Mouse (Mus musculus): Measurements from ENCODE around the gene Rgs18.

Gene Rgs18

DNA sequence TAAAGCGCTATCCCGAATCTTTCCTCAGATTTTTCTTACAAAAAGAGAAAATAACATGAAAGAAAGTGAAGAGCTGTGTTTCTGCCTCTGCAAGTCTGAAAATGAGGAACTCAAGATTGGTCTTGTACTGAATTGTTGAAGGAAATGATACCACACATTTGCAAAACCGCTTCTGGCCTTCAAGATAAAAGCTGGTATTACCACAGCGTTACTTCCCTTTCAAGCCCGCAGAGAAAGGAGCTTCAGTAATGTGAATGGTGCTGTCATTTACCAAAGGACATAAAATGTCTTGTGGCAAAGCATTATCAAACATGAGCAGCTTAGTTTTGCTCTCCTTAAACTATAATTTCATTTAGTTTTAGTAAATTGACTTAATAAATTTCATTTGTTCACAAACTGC is at the start of gene Rgs18:
TSS of gene Rgs18 (minus strand) at position 105 of the 400 bp plus-strand sequence.
- no peak for DNase-seq

DNA sequence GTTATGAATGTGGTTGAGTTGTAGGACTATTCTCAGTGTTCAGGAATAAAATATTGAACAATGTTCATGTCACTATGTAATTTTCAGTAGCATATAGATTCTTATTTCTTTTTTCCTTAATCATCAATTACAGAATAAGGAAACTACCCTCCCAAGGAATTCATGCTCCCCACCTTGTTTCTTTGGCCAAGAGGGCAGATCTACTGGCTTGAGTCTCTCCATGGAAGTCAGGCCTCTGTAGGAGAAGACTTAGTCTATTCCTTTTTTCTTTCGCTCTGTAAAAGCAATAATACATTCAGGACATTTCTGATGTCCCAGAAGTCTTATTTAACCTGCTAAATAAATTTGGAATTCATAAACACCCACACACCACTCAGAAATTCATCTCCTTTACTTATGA is 841 bp downstream of the Rgs18 start:
- no peak for DNase-seq

DNA sequence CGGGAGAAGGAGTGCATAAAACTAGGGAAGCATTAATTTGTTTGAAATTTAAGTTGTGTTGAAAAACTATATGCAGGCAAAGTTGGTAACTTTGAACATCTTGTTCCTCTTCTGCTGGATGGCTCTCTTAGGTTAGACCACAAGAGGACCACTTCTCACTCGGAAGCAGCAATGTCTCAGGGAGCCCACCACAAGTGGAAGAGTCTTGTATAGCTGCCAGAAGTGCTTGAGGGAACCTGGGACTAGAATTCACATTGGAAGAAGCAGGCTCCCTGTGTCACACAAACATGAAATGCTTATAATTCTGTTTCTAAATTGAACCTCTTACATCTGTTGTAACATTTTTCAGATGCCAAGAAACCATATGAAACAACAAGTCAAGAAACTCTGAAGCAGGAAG is 9.0 kb downstream of the Rgs18 start:
- DNase-seq: no peak

DNA sequence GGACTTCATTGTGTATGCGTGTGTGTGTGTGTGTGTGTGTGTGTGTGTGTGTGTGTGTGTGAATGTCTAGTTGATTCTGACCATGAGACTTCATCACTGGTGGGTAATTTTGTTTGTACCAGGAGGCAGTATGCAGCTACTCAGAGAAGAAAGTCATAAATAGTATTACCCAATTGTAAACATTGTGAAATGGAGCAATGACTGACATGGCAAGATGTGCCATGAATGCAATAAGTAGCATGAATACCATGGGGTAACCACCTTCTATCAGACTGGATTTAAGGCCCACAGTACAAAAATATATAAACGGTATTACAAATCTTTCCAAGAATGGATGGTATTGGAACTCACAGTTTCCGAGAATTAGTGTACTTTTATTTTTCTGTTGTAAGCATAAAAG is 14.4 kb downstream of the Rgs18 start:
- DNase-seq: no peak

DNA sequence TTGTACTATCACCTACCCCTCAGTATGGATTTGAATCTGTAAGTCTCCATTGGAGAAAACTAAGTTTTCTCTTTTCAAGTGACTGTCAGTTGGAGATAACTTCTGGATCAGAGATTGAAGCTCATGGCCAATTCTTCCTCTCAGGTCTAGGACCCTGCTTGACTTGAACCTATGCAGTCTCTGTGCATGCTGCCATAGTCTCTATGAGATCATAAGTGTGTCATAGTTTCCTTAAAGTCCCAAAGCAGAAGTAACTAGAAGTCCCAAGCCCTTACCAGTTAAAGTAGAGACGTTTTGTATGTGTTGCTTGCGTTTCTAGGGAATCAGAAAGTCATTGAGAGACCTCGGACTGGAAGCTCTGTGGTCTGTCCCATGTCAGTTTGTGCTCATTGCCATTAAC is 24.5 kb downstream of the Rgs18 start:
- no peak for DNase-seq

DNA sequence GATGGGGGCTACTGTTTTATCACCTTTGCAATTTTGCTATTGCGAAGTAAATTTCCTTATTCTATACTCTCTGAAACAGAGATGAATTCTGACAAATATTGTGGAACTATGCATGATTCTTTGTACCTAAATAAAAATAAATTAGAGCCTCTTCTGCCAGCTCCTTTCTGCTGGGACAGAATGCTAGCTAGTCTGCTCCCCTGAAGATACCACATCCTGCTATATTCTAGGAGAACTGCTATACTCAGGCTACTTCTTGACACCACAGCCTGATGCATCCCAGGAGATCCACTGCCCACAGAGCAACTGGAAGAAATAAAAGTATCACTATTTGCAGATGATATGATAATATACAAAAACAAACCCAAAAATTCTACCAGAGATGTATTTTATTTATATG is 29.1 kb downstream of the Rgs18 start:
- DNase-seq: no peak

DNA sequence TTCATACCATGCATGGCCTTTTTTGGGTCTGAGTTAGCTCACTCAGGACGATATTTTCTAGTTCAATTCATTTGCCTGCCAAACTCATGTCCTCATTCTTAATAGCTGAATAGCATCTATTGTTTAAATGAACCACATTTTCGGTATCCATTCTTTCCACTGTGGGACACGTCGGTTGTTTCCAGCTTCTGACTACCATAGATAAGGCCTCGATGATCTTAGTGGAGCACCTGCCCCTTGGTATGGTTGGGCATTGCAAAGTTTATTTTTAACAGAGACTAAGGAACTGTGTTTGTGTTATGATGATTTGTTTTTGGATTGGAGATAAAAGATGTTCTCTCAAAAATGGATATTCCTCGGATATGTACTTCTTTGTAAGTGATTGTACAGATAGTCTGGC is 37.5 kb downstream of the Rgs18 start:
- DNase-seq: no peak

DNA sequence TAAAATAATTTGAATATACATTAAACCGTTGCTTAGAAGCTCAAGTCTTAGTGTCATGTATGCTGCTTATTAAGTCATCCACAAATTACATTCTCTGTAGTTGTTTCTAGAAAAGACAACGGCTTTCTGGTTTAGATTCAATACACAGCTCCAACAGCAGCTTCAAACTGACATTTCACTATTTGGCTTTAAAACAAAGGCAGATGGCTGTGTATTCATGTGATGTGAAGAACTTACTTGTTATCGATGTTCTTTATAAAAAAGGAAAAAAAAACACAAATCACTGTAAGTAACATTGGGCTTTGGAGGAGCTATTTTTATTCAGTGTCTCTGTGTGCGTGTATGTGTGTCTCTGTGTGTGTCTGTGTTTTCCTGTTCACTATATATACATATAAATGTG is 54.5 kb downstream of the Rgs18 start:
- DNase-seq: no peak

DNA sequence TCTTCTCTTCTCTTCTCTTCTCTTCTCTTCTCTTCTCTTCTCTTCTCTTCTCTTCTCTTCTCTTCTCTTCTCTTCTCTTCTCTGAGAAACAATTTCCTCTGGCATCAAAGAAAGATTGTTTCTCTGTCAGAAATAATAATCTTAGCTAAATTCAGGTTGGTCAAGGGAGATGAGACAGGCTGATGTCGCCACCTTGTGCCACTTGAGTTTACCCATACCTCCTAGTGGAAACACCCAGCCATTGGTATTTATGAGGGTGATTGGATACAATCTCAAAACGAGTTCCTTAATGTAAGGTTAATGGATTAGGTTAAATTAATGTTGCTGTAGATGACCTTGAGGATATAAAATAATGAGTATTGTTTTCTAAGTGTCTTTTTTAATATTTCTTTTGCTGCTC is 70.9 kb downstream of the Rgs18 start:
- DNase-seq: no peak

Measured in cerebellum, adult 11-12 months (tissue).